Mouse (Mus musculus) C2C12 (cell line): ENCODE measurements at regions not wholly inside any gene's neighbourhood (a gene's known extent, or its start where the extent isn't known, plus 50 kb on each side); places are given as distances from the start of the nearest gene placed in this dataset.

Experiments used
- H3K27me3 ChIP-seq: one replicate; pipeline ENCODE4 v1.6.1; 2011; ENCODE audit not compliant: control insufficient read depth, insufficient read depth, insufficient read length
- H3K36me3 ChIP-seq: one replicate; pipeline ENCODE4 v1.6.1; 2011; ENCODE audit not compliant: control insufficient read depth, insufficient read depth
- H3K4me3 ChIP-seq: one replicate; pipeline ENCODE4 v1.5.1; 2011; ENCODE audit warnings: mild to moderate bottlenecking, control low read depth; ENCODE audit not compliant: poor library complexity, insufficient read depth, severe bottlenecking
- H3K79me2 ChIP-seq: one replicate; pipeline ENCODE4 v1.6.1; 2011; ENCODE audit not compliant: control insufficient read depth, insufficient read depth
- H3K79me3 ChIP-seq: one replicate; pipeline ENCODE4 v1.6.1; 2011; ENCODE audit warnings: low read depth, control low read depth
- H3ac ChIP-seq: one replicate; pipeline ENCODE3; 2011; ENCODE audit warnings: low read depth; ENCODE audit not compliant: control insufficient read depth, insufficient read length
- CEBPB ChIP-seq: IDR thresholded peaks from one replicate; pipeline ENCODE4 v1.6.1; 2011; ENCODE audit warnings: low read depth, mild to moderate bottlenecking, control low read depth, moderate library complexity
- CTCF ChIP-seq: IDR thresholded peaks from one replicate; pipeline ENCODE4 v1.5.1; 2011; ENCODE audit not compliant: control insufficient read depth, insufficient read depth, insufficient read length
- FOSL1 ChIP-seq: IDR thresholded peaks from one replicate; pipeline ENCODE4 v1.8.0; 2011; ENCODE audit warnings: mild to moderate bottlenecking, low read length; ENCODE audit not compliant: poor library complexity, insufficient read depth, severe bottlenecking
- MAX ChIP-seq: IDR thresholded peaks from one replicate; pipeline ENCODE4 v1.6.1; 2011; ENCODE audit warnings: mild to moderate bottlenecking, control low read depth
- MYOD1 ChIP-seq: IDR thresholded peaks from one replicate; pipeline ENCODE4 v1.6.1; 2011; ENCODE audit warnings: low read depth; ENCODE audit not compliant: control insufficient read depth, insufficient read length
- MYOG ChIP-seq: IDR thresholded peaks from one replicate; pipeline ENCODE4 v1.6.1; 2011; ENCODE audit not compliant: control insufficient read depth, insufficient read length; ENCODE audit errors: extremely low read depth
- USF1 ChIP-seq: IDR thresholded peaks from one replicate; pipeline ENCODE4 v1.6.1; 2011; ENCODE audit warnings: low read depth, mild to moderate bottlenecking, control low read depth, moderate library complexity

- no peaks in the 10 kb centered on the region for H3K79me3 ChIP-seq
- TF ChIP-seq CEBPB (peak; percentile 16), MYOG (no peak)
- H3K36me3 ChIP-seq, result no peaks in the 10 kb centered on the region
- H3K4me3 ChIP-seq, result no peak overlapping the region
- H3K79me2 ChIP-seq, result no peaks in the 10 kb centered on the region
- no peaks in the 10 kb centered on the region for H3K27me3 ChIP-seq
- no peak overlapping the region for H3ac ChIP-seq
Observed at GRCm38 (mm10) chr13:119140436-119140835, 288.0 kb upstream of the Paip1 start.

- H3K36me3 ChIP-seq, result no peaks in the 10 kb centered on the region
- no peaks in the 10 kb centered on the region for H3K27me3 ChIP-seq
- H3K79me2 ChIP-seq, result no peaks in the 10 kb centered on the region
- TF ChIP-seq MAX (no peak), FOSL1 (peak; percentile 89), CEBPB (peak; percentile 44)
- H3ac ChIP-seq, result no peak overlapping the region
- no peaks in the 10 kb centered on the region for H3K79me3 ChIP-seq
- no peak overlapping the region for H3K4me3 ChIP-seq
Observed at GRCm38 (mm10) chr13:119143351-119143750, 285.1 kb upstream of the Paip1 start.

GRCm38 (mm10) chr13:119145713-119146112 lies 282.7 kb upstream of the Paip1 start:
- Histone ChIP-seq H3K36me3 (no peaks in the 10 kb centered on the region), H3K79me3 (no peaks in the 10 kb centered on the region), H3ac (no peak overlapping the region), H3K27me3 (no peaks in the 10 kb centered on the region), H3K79me2 (no peaks in the 10 kb centered on the region), H3K4me3 (no peak overlapping the region)
- TF ChIP-seq MAX (peak; percentile 38), USF1 (peak; percentile 29), MYOG (no peak)

- H3K27me3 ChIP-seq, result no peaks in the 10 kb centered on the region
Observed at GRCm38 (mm10) chr13:119147701-119148100, 280.7 kb upstream of the Paip1 start.

GRCm38 (mm10) chr13:119149141-119149540 lies 279.3 kb upstream of the Paip1 start:
- no peaks in the 10 kb centered on the region for H3K79me3 ChIP-seq
- no peak overlapping the region for H3K4me3 ChIP-seq
- H3ac ChIP-seq, result no peak overlapping the region
- no peaks in the 10 kb centered on the region for H3K27me3 ChIP-seq
- H3K79me2 ChIP-seq, result no peaks in the 10 kb centered on the region
- H3K36me3 ChIP-seq, result no peaks in the 10 kb centered on the region
- TF ChIP-seq MYOD1, result no peak
- TF ChIP-seq MYOG, result no peak
- TF ChIP-seq CEBPB, result no peak
- no peak for TF ChIP-seq MAX
- TF ChIP-seq FOSL1, result no peak
- no peak for TF ChIP-seq CTCF
- TF ChIP-seq USF1, result no peak

More at GRCm38 (mm10) chr13:119147701-119148100, 280.7 kb upstream of the Paip1 start:
- H3K4me3 ChIP-seq, result no peak overlapping the region
- TF ChIP-seq MYOG (no peak), CEBPB (no peak), MYOD1 (no peak), CTCF (no peak), USF1 (no peak), MAX (no peak), FOSL1 (no peak)
- H3K36me3 ChIP-seq, result no peaks in the 10 kb centered on the region
- H3ac ChIP-seq, result no peak overlapping the region
- no peaks in the 10 kb centered on the region for H3K79me2 ChIP-seq
- no peaks in the 10 kb centered on the region for H3K79me3 ChIP-seq

- H3ac ChIP-seq, result no peak overlapping the region
- no peak for TF ChIP-seq MYOD1
- TF ChIP-seq USF1, result no peak
- no peak for TF ChIP-seq MYOG
- TF ChIP-seq CTCF, result no peak
- no peak for TF ChIP-seq MAX
- TF ChIP-seq FOSL1, result no peak
- H3K79me3 ChIP-seq, result no peaks in the 10 kb centered on the region
- H3K79me2 ChIP-seq, result no peaks in the 10 kb centered on the region
- no peak overlapping the region for H3K4me3 ChIP-seq
- no peaks in the 10 kb centered on the region for H3K36me3 ChIP-seq
- H3K27me3 ChIP-seq, result no peaks in the 10 kb centered on the region
Observed at GRCm38 (mm10) chr13:119150847-119151548, 277.4 kb upstream of the Paip1 start.
